Mouse (Mus musculus) adrenal gland, adult 2 months (tissue): ENCODE results near the gene Adam6b. TPM values are rescaled to one million over a fixed set of nuclear protein-coding genes. Genes with fewer than 3 reads are reported as not detected.
"Not testable (repeated sequence)": the region's sequence is repeated elsewhere in the genome, so short reads cannot be mapped to it uniquely, and the experiment has no call there.

Source experiments
- DNase-seq: peaks from one replicate; pipeline ENCODE4 v3.0.0; 2021
- long read RNA-seq: library from polyadenylated mRNA; stranded (forward); transcript quantifications from one replicate; pipeline ENCODE4 v2.0.0, GENCODE M21; 2021
- polyA plus RNA-seq: library from polyadenylated mRNA; depleted of rRNA; stranded (reverse); fragments of >200 nt; gene quantifications from 2 replicates; pipeline ENCODE4 v1.2.3, GENCODE M21; 2012; rRNA removed
- total RNA-seq, 2 experiments: library from RNA; stranded (reverse); gene quantifications; 2 replicates each; pipeline ENCODE4 v1.2.3; 2021

Gene Adam6b
- not detected for total RNA-seq
- not detected in 2 replicates for polyA plus RNA-seq
- long read RNA-seq: 0 reads

DNA sequence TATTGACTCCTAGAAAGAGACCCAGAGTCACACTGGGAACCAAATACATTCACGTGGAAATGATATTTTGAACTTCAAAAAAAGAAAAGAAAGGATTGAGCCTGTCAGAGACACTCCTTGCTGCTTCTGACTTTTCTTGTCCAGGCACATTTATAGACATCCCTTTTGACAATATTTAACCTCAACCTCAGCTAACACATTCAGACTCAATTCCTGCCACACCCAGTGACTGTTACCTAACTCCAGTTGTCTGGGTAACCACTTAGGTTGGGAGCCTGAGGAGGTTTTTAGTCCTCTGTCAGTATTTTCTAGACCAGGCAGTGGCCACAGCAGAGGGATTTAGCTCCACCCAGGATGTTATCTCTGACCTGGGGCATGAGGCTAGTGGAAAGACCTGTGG, at the start of gene Adam6b:
Gene Adam6b, plus strand, starts transcription at position 301 of the 400 bp plus-strand sequence.
- not testable (repeated sequence) for DNase-seq

- no peak for DNase-seq
Measured at GRCm38 (mm10) chr12:113446061-113446460, 43.2 kb upstream of the Adam6b start.

DNA sequence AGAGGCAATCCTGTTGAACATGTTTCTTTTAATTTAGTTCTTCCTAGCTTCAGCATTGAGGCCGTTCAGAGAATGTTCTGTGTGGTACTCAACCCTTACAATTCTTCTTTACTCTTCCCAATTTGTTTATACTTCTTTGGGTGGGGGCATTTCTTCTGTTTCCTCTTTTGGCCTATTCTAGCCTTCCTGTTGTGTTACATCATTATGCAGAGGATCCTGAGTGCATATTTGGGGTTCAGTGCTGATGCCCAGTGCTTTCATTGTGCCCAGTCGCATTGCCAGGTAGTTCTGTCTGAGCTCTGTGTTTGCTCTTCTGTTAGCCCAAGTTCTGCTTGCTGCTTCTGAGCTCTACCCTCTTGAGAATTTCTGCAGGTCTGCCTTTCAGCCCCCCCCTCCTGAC, 13.1 kb upstream of the Adam6b start:
- no peak for DNase-seq

DNA sequence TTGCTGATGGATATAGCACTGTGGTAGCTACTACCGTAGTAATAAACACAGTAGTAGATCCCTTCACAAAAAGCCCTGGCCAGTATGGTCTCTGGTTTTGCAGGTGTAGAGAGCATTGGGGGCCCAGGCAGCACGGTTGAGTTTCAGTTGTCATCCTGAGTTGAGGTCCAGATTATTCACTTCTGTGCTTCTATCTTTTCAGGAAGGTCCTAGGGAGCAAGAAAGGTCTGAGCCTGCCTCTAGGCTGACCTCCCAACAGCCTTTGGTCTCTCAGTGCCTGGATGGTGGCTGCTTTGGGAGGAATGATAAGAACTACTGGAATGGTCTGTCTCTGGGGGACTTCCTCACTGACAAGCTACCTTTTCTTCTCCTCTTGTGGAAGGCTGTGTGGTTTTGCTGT, 7.2 kb upstream of the Adam6b start:
- no peak for DNase-seq

GRCm38 (mm10) chr12:113482661-113483389, 6.5 kb upstream of the Adam6b start:
- no peak for DNase-seq

GRCm38 (mm10) chr12:113483492-113484162, 5.7 kb upstream of the Adam6b start:
- DNase-seq: no peak

DNA sequence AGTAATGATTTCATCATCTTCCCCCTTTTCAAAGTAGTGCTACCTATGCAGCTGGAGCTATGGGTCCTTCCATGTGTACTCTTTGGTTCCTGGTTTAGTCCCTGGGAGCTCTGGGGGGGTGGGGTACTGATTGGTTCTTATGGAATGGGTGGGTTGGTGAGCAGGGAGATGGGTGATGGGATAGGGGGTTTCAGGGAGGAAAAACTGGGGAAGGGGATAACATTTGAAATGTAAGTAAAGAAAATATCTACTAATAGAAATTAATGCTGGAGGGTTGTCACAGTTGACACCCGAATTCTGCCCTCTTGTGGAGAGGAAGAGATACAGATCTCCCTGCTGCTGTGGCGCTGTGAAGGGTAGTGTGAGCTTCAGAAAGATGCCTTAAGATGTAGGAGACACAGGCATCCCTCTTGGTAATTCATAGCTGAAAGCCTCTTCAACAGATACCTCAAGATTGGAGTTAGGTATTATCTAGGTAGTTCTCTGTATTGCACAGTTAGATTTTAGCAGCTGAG, 4.3 kb upstream of the Adam6b start:
- DNase-seq: peak; percentile 5

- DNase-seq: peak; percentile 59
Measured at GRCm38 (mm10) chr12:113487693-113488092, 1.6 kb upstream of the Adam6b start.

DNA sequence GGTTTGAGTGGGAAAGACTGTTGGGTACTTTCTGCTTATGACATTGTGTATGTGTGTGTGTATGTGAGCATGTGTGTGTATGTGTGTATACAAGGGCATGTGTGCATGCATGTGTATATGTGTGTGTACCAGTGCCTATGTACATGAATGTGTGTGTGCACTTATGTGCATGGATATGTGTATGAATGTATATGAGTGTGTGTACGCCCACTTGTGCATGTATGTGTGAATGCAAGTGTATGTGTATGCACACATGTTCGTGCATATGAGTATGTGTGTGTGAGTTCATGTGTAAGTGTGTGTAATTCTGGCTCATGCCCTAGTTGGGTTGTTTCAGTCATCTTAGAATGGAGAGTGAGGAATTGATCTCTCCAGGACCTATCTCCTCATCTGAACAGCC, 36.6 kb downstream of the Adam6b start:
- DNase-seq: no peak

Other genes with a start within 250 kb of the Adam6b start
- not detected for gene Adam6a, start 54.4 kb downstream of the Adam6b start, total RNA-seq
- not detected in 2 replicates for gene Adam6a, start 54.4 kb downstream of the Adam6b start, polyA plus RNA-seq